Mouse (Mus musculus) R1 (cell line): ENCODE measurements around the gene Oaz1.
A peak's percentile ranks its signal among the peaks of the same experiment; 100 is the strongest.

Experiments
- DNase-seq: peaks from one replicate; pipeline ENCODE4 v3.0.0-alpha.2; 2018; ENCODE audit warnings: low read depth, low spot score

The Oaz1 gene

GRCm38 (mm10) chr10:80845055-80845693, 18.7 kb downstream of the Oaz1 start:
- DNase-seq = no peak

- DNase-seq = no peak
These were observed 19.3 kb downstream of the Oaz1 start for GRCm38 (mm10) chr10:80845732-80846131.

- DNase-seq = peak; percentile 95
These were observed 22.1 kb downstream of the Oaz1 start for GRCm38 (mm10) chr10:80848571-80848970.

- DNase-seq = peak; percentile 93
These were observed 28.7 kb downstream of the Oaz1 start, which contains the start of the genes Lsm7 and Sppl2b for GRCm38 (mm10) chr10:80854913-80855748. Gene Lsm7, minus strand, starts transcription at chr10:80855209. Gene Sppl2b, plus strand, starts transcription at chr10:80855275.

GRCm38 (mm10) chr10:80855749-80856073, 29.3 kb downstream of the Oaz1 start:
- no peak for DNase-seq

- peak; percentile 42 for DNase-seq
These were observed 29.8 kb downstream of the Oaz1 start for GRCm38 (mm10) chr10:80856267-80856666.

- no peak for DNase-seq
These were observed 30.5 kb downstream of the Oaz1 start for GRCm38 (mm10) chr10:80856908-80857307.

GRCm38 (mm10) chr10:80857386-80857785, 30.9 kb downstream of the Oaz1 start:
- no peak for DNase-seq

GRCm38 (mm10) chr10:80857848-80858247, 31.4 kb downstream of the Oaz1 start:
- DNase-seq = no peak

GRCm38 (mm10) chr10:80858350-80858935, 32.0 kb downstream of the Oaz1 start:
- DNase-seq = no peak

GRCm38 (mm10) chr10:80862305-80862704, 35.8 kb downstream of the Oaz1 start:
- no peak for DNase-seq

GRCm38 (mm10) chr10:80864446-80864845, 38.0 kb downstream of the Oaz1 start:
- DNase-seq = no peak

GRCm38 (mm10) chr10:80870993-80871392, 44.5 kb downstream of the Oaz1 start:
- no peak for DNase-seq

- no peak for DNase-seq
These were observed 45.1 kb downstream of the Oaz1 start, which contains the start of gene Tmprss9 for GRCm38 (mm10) chr10:80871581-80871980. Gene Tmprss9, plus strand, starts transcription at chr10:80871848.

- no peak for DNase-seq
These were observed 47.6 kb downstream of the Oaz1 start for GRCm38 (mm10) chr10:80874035-80874434.

- peak; percentile 76 for DNase-seq
These were observed 49.6 kb downstream of the Oaz1 start for GRCm38 (mm10) chr10:80876028-80876427.

GRCm38 (mm10) chr10:80876594-80876993, 50.1 kb downstream of the Oaz1 start:
- no peak for DNase-seq
